Mouse (Mus musculus) CD4-positive, CD25-positive, alpha-beta regulatory T cell, adult 9 weeks (primary cell): ENCODE results near the gene Pdgfd. TPM values are rescaled to one million over a fixed set of nuclear protein-coding genes. Genes with fewer than 3 reads are reported as not detected.

Experiments used
- polyA plus RNA-seq: library from polyadenylated mRNA; unstranded; fragments of 100-300 nt; shearing (Covaris generic); gene quantifications from one replicate; pipeline ENCODE4 v1.2.1, GENCODE M21; 2017

The Pdgfd gene
- polyA plus RNA-seq = 0.10 TPM

GRCm38 (mm10) chr9:6168391-6169037 is at the start of gene Pdgfd:
TSS of gene Pdgfd (plus strand) at chr9:6168584.

DNA sequence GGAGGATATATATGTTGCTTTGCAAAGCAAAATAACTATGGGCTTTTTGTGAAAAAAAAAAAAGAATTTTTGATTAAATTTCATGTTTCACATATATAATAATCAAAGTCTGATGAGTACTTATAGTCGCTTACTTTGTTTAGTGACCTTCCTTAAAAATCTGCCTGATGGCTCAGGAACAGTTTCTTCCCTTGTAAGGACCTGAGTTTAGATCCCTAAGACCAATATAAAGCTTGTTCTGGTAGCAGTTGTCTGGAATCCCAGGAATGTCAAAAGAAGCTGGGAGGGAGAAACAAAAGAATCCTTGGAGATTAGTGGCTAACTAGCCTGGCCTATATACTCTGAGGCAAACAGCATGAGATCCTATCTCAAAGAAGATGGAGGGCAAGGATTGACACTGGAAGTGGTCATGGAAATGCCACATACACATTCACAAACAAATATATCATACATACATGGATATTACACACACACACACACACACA is 101.5 kb downstream of the Pdgfd start, which contains the start of gene Ddi1:
Ddi1 (minus strand) TSS at position 51 of the 485 bp plus-strand sequence.

Other genes starting within 250 kb of the Pdgfd start
- gene Ddi1, start 101.3 kb downstream of the Pdgfd start, polyA plus RNA-seq = not detected